Mouse (Mus musculus) midbrain, postnatal 0 days (tissue): ENCODE measurements around the gene Gm20388. TPM values are rescaled to one million over a fixed set of nuclear protein-coding genes. Genes with fewer than 3 reads are reported as not detected.
A peak's percentile ranks its signal among the peaks of the same experiment; 100 is the strongest.
"Not testable (repeated sequence)": the region's sequence is repeated elsewhere in the genome, so short reads cannot be mapped to it uniquely, and the experiment has no call there.

Source experiments
- ATAC-seq: fragments of 200-750 bp; cut with Nextera tagmentation; 2 replicates; pipeline ENCODE4 v1.8.0; 2017; ENCODE audit warnings: moderate number of reproducible peaks, mild to moderate bottlenecking, moderate TSS enrichment, moderate library complexity; ENCODE audit not compliant: low FRiP score
- DNase-seq: peaks from one replicate; pipeline ENCODE4 v3.0.0-alpha.2; 2015; ENCODE audit warnings: low spot score
- H3K27ac ChIP-seq: fragments of 300-500 bp; sonication (generic); 2 replicates; pipeline ENCODE4 v1.5.1; 2014; ENCODE audit warnings: low read depth, mild to moderate bottlenecking, low read length, mixed read lengths
- H3K27me3 ChIP-seq: fragments of 300-500 bp; sonication (generic); 2 replicates; pipeline ENCODE4 v1.6.1; 2014; ENCODE audit warnings: low read length, control low read depth, mixed read lengths; ENCODE audit not compliant: insufficient read depth
- H3K36me3 ChIP-seq: fragments of 300-500 bp; sonication (generic); 2 replicates; pipeline ENCODE4 v1.6.1; 2014; ENCODE audit warnings: low read length, control low read depth, mixed read lengths; ENCODE audit not compliant: insufficient read depth
- H3K4me1 ChIP-seq: fragments of 300-500 bp; sonication (generic); 2 replicates; pipeline ENCODE4 v1.6.1; 2014; ENCODE audit warnings: mild to moderate bottlenecking, control low read depth, antibody characterized with exemption, low read length, mixed read lengths; ENCODE audit not compliant: insufficient read depth
- H3K4me2 ChIP-seq: fragments of 300-500 bp; sonication (generic); 2 replicates; pipeline ENCODE4 v1.6.1; 2014; ENCODE audit warnings: low read depth, mild to moderate bottlenecking, low read length, mixed read lengths; ENCODE audit not compliant: poor library complexity, severe bottlenecking
- H3K4me3 ChIP-seq: fragments of 300-500 bp; sonication (generic); 2 replicates; pipeline ENCODE4 v1.5.1; 2014; ENCODE audit warnings: low read depth, mild to moderate bottlenecking, low read length, moderate library complexity
- H3K9ac ChIP-seq: fragments of 300-500 bp; sonication (generic); replicated peaks from 2 replicates; pipeline ENCODE4 v1.6.1; 2014; ENCODE audit warnings: mild to moderate bottlenecking, low read length, moderate library complexity, mixed read lengths; ENCODE audit not compliant: poor library complexity, severe bottlenecking
- H3K9me3 ChIP-seq: fragments of 300-500 bp; sonication (generic); 2 replicates; pipeline ENCODE4 v1.6.1; 2016; ENCODE audit warnings: low read length, control low read depth
- CTCF ChIP-seq: IDR thresholded peaks from 2 replicates; pipeline ENCODE4 v1.5.1; 2016; ENCODE audit warnings: antibody characterized with exemption, mild to moderate bottlenecking
- WGBS: fragments of 180-500 bp; shearing (Covaris S2); extraction: QIAGEN DNeasy Blood & Tissue Kit; methylation state at CpG from one replicate; pipeline ENCODE4 v1.1.7; 2014; 5-methylcytosine and 5-hydroxymethylcytosine counted together
- polyA plus RNA-seq: library from polyadenylated mRNA; unstranded; fragments of >200 nt; fragmentation: Nextera tagmentation; extraction: Ambion mirVana; gene quantifications from 2 replicates; pipeline ENCODE4 v1.2.1, GENCODE M21; 2015
- total RNA-seq: library from RNA; depleted of rRNA; stranded (reverse); fragments of >200 nt; gene quantifications from 2 replicates; pipeline ENCODE4 v1.2.3, GENCODE M21; 2014

The Gm20388 gene
- total and polyA plus RNA-seq, 2 experiments from 2014 or later: 74.2 TPM; not detected in 1

DNA sequence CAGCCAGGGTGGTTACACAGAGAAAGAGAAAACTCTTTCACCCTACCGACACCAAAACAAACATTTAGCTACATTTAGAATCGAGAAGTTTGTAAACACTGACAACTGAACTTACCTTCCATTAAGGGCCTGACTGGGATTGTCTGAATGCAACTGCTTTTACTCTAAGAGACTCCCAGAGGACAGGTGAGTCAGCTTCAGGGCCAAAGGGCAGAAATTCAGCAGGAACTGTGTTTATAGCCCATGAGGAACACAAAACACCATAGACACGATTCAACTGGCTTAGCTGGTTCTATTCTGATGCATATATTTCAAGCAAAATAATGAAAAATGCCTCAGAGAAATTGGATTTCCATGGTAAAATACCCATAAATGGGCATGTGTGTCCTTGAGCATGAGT is 4104.1 kb downstream of the Gm20388 start:
- H3K4me2 ChIP-seq: no peak overlapping the region
- DNase-seq (no peak), ATAC-seq (no peak)
- no peaks in the 10 kb centered on the region for H3K27me3 ChIP-seq
- no peak overlapping the region for H3K4me3 ChIP-seq
- no peaks in the 10 kb centered on the region for H3K9me3 ChIP-seq
- 85% methylated on average over 3 of the region's 3 CpGs for WGBS
- H3K4me1 ChIP-seq: peaks cover 2% of the 10 kb centered on the region; the same call in 1 of the 2 replicates
- H3K27ac ChIP-seq: no peak overlapping the region
- no peak overlapping the region for H3K9ac ChIP-seq
- no peaks in the 10 kb centered on the region for H3K36me3 ChIP-seq
- no peak for TF ChIP-seq CTCF

DNA sequence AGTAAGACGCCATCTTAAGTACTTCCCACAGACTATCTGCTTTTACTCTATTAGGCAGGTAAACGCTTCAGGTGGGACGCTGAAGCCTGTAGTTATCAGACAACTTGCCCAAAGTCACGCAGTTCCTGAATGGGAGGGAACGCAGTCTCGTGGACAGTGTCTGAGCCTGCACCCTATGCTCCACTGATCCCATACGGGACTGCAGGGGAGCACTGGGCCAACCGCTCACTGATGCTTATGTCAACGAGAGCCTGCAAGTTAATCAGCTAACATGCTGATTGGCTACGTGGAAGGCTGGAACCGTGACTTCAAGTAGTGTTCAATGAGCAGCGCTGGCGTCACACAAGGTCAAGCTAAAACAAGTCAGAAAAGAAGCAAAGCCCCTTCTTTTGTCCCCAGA is 4109.1 kb downstream of the Gm20388 start:
- peak overlapping the region; percentile 76 for H3K4me3 ChIP-seq
- no peaks in the 10 kb centered on the region for H3K9me3 ChIP-seq
- TF ChIP-seq CTCF: no peak
- no peak for DNase-seq
- no peak for ATAC-seq
- H3K36me3 ChIP-seq: no peaks in the 10 kb centered on the region
- peaks cover 6% of the 10 kb centered on the region; the same call in 1 of the 2 replicates for H3K4me1 ChIP-seq
- no peak overlapping the region for H3K9ac ChIP-seq
- WGBS: 40% methylated on average over 13 of the region's 13 CpGs
- H3K27ac ChIP-seq: no peak overlapping the region
- H3K4me2 ChIP-seq: peak overlapping the region; percentile 59
- no peaks in the 10 kb centered on the region for H3K27me3 ChIP-seq

DNA sequence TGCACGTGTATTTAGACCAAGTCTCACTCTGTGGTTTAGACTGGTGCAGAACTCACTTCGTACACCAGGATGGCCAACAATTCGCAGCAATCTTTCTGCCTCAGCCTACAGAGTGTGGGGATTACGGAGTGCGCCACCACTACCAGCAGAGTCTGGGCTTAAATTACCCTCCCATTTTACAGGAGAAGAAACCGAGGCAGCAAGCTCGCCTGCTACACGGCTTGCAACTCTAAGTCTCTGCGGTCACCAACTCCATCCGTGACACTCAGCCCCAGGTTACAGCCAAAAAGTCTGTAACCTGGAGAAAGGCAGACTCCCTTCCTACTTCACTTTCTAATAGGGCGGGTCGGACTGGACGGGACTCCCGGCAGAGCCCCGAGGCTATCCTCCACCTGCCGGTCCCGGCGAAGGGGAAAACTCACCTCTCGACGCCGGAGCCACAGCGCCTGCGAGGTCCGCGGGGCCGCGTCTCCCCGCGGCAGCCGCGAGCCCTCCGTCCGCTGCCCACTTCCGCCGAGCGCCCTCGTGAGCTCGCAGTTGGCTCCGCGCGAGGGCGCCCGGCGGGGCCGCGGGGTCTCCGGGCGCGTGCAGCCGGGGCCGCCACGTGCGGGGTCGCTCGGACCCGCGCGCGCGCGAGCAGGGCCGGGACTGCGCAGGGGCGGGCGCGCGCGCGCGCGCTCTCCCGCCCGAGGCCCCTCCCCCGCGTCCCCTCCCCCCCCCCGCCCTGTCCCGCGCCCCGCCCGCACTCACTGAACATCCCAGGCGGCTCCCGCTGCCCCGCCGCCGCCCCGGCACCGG is 4110.0 kb downstream of the Gm20388 start:
- ATAC-seq (peak; percentile 91), DNase-seq (peak; percentile 82)
- Histone ChIP-seq H3K9ac (peak overlapping the region; percentile 64), H3K4me2 (peak overlapping the region; percentile 59), H3K36me3 (no peaks in the 10 kb centered on the region), H3K4me1 (peaks cover 6% of the 10 kb centered on the region; the same call in 1 of the 2 replicates), H3K27ac (peak overlapping the region; percentile 87), H3K27me3 (no peaks in the 10 kb centered on the region), H3K4me3 (peak overlapping the region; percentile 76), H3K9me3 (no peaks in the 10 kb centered on the region)
- peak; percentile 20; the same call in 1 of the 2 replicates for TF ChIP-seq CTCF
- under 1% methylated on average over 54 of the region's 87 CpGs for WGBS

DNA sequence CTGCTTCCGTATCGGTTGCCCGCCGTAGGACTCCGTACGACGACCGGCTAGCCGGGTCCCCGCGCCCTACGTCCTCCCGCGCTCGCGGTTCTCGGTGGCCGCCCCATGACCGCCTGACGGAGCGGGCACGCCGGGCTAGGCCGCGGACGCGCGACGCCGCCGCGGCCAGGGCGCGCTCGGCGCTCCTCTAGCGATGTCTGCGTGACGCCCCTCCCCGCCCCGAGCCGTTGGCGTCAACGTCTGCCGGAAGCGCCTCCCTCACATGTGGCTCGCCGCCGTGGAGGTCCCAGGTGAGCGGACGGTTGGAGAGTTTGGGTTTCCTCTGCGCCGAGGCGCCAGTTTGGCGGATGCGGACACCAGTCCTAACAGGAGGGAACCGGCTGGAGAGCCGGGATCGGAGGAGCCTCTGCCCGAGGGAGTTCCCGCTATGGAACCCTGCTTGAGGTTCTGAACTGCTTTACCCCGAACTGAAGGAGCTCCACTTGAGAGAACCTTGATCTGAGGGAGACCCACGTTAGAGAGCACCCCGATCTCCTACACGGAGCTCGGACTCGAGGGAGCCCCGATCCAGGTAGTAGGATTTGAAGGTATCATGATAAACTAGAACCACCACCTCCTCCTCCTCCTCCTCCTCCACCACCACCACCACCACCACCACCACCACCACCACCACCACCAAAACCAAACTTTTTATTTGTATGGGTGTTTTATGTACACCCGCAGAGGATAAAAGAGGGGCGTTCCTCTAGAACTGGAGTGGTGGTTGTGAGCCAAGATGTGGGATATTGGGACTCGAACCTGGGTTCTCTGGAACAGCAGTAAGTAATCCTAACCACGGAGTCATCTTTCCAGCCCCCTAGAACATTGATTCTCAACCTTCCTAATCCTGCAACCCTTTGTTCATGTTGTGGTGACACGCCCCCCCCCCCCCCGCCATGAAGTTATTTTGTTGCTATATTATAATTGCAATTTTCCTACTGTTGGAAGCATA is 4110.9 kb downstream of the Gm20388 start, which contains the start of the genes Taf5l and Urb2:
TSS of gene Taf5l (minus strand) at position 161 of the 991 bp plus-strand sequence.
TSS of gene Urb2 (plus strand) at position 272 of the 991 bp plus-strand sequence.
- Histone ChIP-seq H3K4me2 (peak within 1 kb of the TSS; percentile 59), H3K9ac (peak within 1 kb of the TSS; percentile 64), H3K36me3 (no peaks in the 10 kb centered on the region), H3K27me3 (no peaks in the 10 kb centered on the region), H3K4me1 (peaks cover 6% of the 10 kb centered on the region; the same call in 1 of the 2 replicates), H3K4me3 (peak within 1 kb of the TSS; percentile 76), H3K9me3 (no peaks in the 10 kb centered on the region), H3K27ac (peak within 1 kb of the TSS; percentile 87)
- peak; percentile 95 for DNase-seq
- WGBS: under 1% methylated on average over 53 of the region's 74 CpGs
- no peak for TF ChIP-seq CTCF
- ATAC-seq: peak; percentile 93

DNA sequence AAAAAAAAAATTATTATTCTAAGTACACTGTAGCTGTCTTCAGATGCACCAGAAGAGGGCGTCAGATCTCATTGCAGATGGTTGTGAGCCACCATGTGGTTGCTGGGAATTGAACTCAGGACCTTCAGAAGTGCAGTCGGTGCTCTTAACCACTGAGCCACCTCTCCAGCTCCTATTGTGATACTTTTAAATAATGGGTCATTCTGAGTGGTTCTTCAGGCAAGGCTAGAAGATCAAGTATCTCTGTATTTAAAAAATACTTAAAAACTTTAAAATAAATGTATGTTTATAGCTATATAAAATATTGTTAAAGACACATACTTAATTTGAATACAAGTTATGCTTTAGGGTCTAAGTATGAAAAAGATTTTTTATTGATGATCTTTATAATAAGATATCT is 4115.6 kb downstream of the Gm20388 start:
- not testable (repeated sequence) for H3K4me1 ChIP-seq, H3K4me2 ChIP-seq, DNase-seq, H3K9me3 ChIP-seq, H3K27ac ChIP-seq, H3K4me3 ChIP-seq, ATAC-seq, H3K27me3 ChIP-seq, H3K9ac ChIP-seq
- TF ChIP-seq CTCF: peak; percentile 3; the same call in 1 of the 2 replicates
- peaks cover 36% of the 10 kb centered on the region for H3K36me3 ChIP-seq
- 66% methylated on average over 2 of the region's 2 CpGs for WGBS
